Mouse (Mus musculus) ES-E14 (cell line): ENCODE results near the gene Foxf1. TPM values are rescaled to one million over a fixed set of nuclear protein-coding genes. Genes with fewer than 3 reads are reported as not detected.
A peak's percentile ranks its signal among the peaks of the same experiment; 100 is the strongest.

Experiments
- DNase-seq: peaks from one replicate; pipeline ENCODE4 v3.0.0-alpha.2; 2013; ENCODE audit warnings: low read depth, low spot score
- H3K27ac ChIP-seq: 2 replicates; pipeline ENCODE4 v1.5.1; 2012; ENCODE audit warnings: low read depth, mild to moderate bottlenecking, low read length, moderate library complexity, mixed read lengths; ENCODE audit not compliant: poor library complexity, insufficient read depth, severe bottlenecking
- H3K36me3 ChIP-seq: 2 replicates; pipeline ENCODE4 v1.6.1; 2012; ENCODE audit warnings: mild to moderate bottlenecking, low read length, moderate library complexity, mixed read lengths; ENCODE audit not compliant: control insufficient read depth, poor library complexity, insufficient read depth, severe bottlenecking
- H3K4me1 ChIP-seq, 2 experiments: fragments of 150-350 bp in 1 of 2; sonication (generic) in 1 of 2; 2 replicates each; pipeline ENCODE4 v1.6.1; 2012; ENCODE audit warnings: low read length in 2 of 2, mild to moderate bottlenecking in 1 of 2, mixed read lengths in 1 of 2; ENCODE audit not compliant: control insufficient read depth in 2 of 2, insufficient read depth in 2 of 2, poor library complexity in 1 of 2
- H3K4me3 ChIP-seq, 2 experiments: fragments of 150-350 bp in 1 of 2; sonication (generic) in 1 of 2; 2 replicates each; pipeline ENCODE4 v1.5.1; 2012; ENCODE audit warnings: low read length in 2 of 2, low read depth in 1 of 2, mild to moderate bottlenecking in 1 of 2, mixed read lengths in 1 of 2; ENCODE audit not compliant: insufficient read depth in 1 of 2, poor library complexity in 1 of 2, severe bottlenecking in 1 of 2
- H3K9ac ChIP-seq: 2 replicates; pipeline ENCODE4 v1.6.1; 2012; ENCODE audit warnings: low read depth, mild to moderate bottlenecking, low read length, mixed read lengths; ENCODE audit not compliant: poor library complexity, insufficient read depth, severe bottlenecking
- H3K9me3 ChIP-seq: fragments of 150-350 bp; sonication (generic); 2 replicates; pipeline ENCODE4 v1.6.1; 2012; ENCODE audit warnings: low read depth, mild to moderate bottlenecking, low read length; ENCODE audit not compliant: control insufficient read depth, insufficient read depth
- CHD2 ChIP-seq: IDR thresholded peaks from 2 replicates; pipeline ENCODE4 v1.6.1; 2014; ENCODE audit warnings: mild to moderate bottlenecking, low read depth, low read length, inconsistent platforms
- HCFC1 ChIP-seq: IDR thresholded peaks from 2 replicates; pipeline ENCODE4 v1.6.1; 2012; ENCODE audit warnings: low read length, inconsistent platforms, borderline replicate concordance; ENCODE audit not compliant: insufficient read depth
- MAFK ChIP-seq: IDR thresholded peaks from 2 replicates; pipeline ENCODE4 v1.6.1; 2014; ENCODE audit warnings: mild to moderate bottlenecking, low read depth, low read length, inconsistent platforms; ENCODE audit not compliant: insufficient read depth
- ZC3H11A ChIP-seq: IDR thresholded peaks from 2 replicates; pipeline ENCODE4 v1.6.1; 2012; ENCODE audit warnings: low read depth, mild to moderate bottlenecking, inconsistent platforms, low read length, borderline replicate concordance
- ZNF384 ChIP-seq: IDR thresholded peaks from 2 replicates; pipeline ENCODE4 v1.6.1; 2012; ENCODE audit warnings: low read depth, low read length, inconsistent platforms
- in situ Hi-C, 2 experiments: fragments of 600-800 bp; cut with MboI; formaldehyde crosslinking; loops; one replicate each; pipeline ENCODE4 v1.15.1; 2025; ENCODE audit warnings: low sequenced_read_pairs in 2 of 2, inconsistent platforms in 1 of 2; ENCODE audit not compliant: unreplicated experiment in 2 of 2
- total RNA-seq: library from RNA; depleted of rRNA; stranded (reverse); fragments of 300-350 nt; gene quantifications from 2 replicates; pipeline ENCODE4 v1.2.3, GENCODE M21; 2012

The Foxf1 gene
- total RNA-seq, 1 experiment: 1.1 TPM

DNA sequence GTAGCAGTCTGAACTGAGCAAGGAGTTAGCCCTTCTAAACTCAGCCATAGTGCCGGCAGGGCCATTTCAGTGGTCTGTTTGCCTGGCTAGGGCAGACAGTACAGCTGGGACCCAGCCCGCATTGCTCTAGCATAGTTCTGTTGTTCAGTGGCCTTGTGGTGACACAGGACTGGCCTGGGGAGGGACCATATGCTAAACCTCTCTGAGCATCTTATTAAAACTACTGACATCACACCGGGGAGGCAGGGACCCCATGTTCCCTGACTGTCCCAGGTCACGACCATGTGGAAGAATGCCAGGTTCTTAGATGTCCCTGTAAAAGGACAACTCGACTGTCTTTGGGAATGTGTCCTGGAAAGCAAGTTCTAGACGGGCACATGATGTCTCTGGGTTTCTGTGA is 8.0 kb downstream of the Foxf1 start:
- no peak for TF ChIP-seq ZNF384
- in situ Hi-C loops: loop anchor here in 1 of 2 experiments (5.0 kb wide), 1 partner anchor 410 kb away; no protein-coding TSS in a partner anchor
- H3K27ac ChIP-seq: no peak overlapping the region
- H3K4me1 ChIP-seq: peaks cover 0 to 2% of the 10 kb centered on the region in 2 experiments; a peak in 2 of 4 replicates
- H3K36me3 ChIP-seq: 0 out of 2 replicates have a peak, but pooled peaks cover under 1% of the 10 kb centered on the region
- H3K9me3 ChIP-seq: no peaks in the 10 kb centered on the region
- H3K9ac ChIP-seq: no peak overlapping the region
- DNase-seq: no peak
- H3K4me3 ChIP-seq: no peak overlapping the region

DNA sequence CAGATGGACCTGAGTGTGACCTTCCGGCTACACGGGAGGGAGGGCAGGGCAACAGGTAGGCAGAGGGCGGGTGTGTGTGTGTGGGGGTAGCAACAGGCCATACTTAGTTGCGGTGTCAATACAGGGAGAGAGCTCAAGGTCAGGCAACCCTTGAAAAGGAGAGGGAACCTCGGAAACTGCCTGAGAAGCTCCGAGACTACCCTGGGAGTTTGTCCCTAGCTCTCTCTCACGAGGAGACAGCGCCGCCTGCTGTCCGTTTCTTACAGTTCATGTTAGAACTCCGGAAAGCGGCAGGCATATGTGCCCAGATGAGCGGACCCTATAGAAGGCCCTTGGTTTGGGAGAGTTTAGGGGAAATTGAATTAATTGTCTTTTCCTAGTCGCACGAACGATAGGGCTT is 8.4 kb downstream of the Foxf1 start:
- H3K9me3 ChIP-seq: no peaks in the 10 kb centered on the region
- in situ Hi-C loops: loop anchor here in 1 of 2 experiments (5.0 kb wide), 1 partner anchor 410 kb away; no protein-coding TSS in a partner anchor

DNA sequence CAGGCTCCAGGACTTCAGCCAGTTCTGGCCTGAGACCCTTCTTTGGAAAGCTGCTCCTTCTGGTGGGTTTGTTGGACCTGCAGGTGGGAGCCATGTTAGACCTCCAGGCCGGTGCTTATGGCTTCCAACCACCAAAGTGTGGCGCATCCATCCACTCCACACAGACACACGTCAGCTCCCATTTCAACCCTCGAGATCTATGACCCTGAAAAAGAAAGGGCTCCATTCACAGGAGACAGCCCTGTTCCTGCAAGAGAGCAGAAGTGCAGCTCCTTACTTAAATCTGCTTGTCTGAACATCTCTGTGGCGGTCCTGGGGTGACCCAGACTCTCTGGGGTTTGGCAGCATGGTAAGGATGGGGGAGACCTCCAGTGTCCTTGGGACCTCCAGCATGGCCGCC is 9.3 kb downstream of the Foxf1 start:
- Histone ChIP-seq H3K36me3 (peaks cover 12% of the 10 kb centered on the region), H3K9ac (no peak overlapping the region), H3K9me3 (no peaks in the 10 kb centered on the region), H3K4me3 (no peak overlapping the region), H3K27ac (no peak overlapping the region), H3K4me1 (peaks cover 0 to 2% of the 10 kb centered on the region in 2 experiments; a peak in 2 of 4 replicates)
- no peak for DNase-seq
- no peak for TF ChIP-seq ZC3H11A
- TF ChIP-seq ZNF384: no peak
- no peak for TF ChIP-seq HCFC1
- TF ChIP-seq MAFK: no peak
- no peak for TF ChIP-seq CHD2
- in situ Hi-C loops: loop anchor here in 1 of 2 experiments (5.0 kb wide), 1 partner anchor 411 kb away; no protein-coding TSS in a partner anchor

More for the DNA sequence above, 8.4 kb downstream of the Foxf1 start:
- H3K4me1 ChIP-seq: peaks cover 0 to 2% of the 10 kb centered on the region in 2 experiments; a peak in 2 of 4 replicates
- H3K36me3 ChIP-seq: peaks cover 5% of the 10 kb centered on the region; the same call in 1 of the 2 replicates
- DNase-seq: peak; percentile 81
- no peak overlapping the region; the same call in 1 of the 2 replicates for H3K9ac ChIP-seq
- no peak for TF ChIP-seq HCFC1
- TF ChIP-seq ZC3H11A: peak; percentile 80
- H3K4me3 ChIP-seq: no peak overlapping the region
- H3K27ac ChIP-seq: no peak overlapping the region

GRCm38 (mm10) chr8:121104049-121104818 is 20.0 kb downstream of the Foxf1 start:
- peaks cover 48% of the 10 kb centered on the region for H3K36me3 ChIP-seq
- no peak overlapping the region for H3K27ac ChIP-seq
- peak; percentile 82 for DNase-seq
- peaks cover 0 to 2% of the 10 kb centered on the region in 2 experiments; a peak in 1 of 4 replicates for H3K4me1 ChIP-seq
- no peaks in the 10 kb centered on the region for H3K9me3 ChIP-seq
- no peak overlapping the region for H3K4me3 ChIP-seq
- in situ Hi-C loops: no loop called here
- TF ChIP-seq ZC3H11A: peak; percentile 51; the same call in 1 of the 2 replicates
- TF ChIP-seq MAFK: no peak
- H3K9ac ChIP-seq: no peak overlapping the region; the same call in 1 of the 2 replicates
